In genomic region chr17:44654503-44654902, GRCm38 (mm10) we compare ENCODE assay signal across 9 mouse cellular contexts.
DNase-seq lines count a peak whose midpoint lies in the region; TF ChIP-seq lines count a peak whose summit lies in the region.
"Had no signal": no experiment of that assay in that cellular context is flagged by ENCODE, and none has a peak within 500 bp of the region (broad histone marks: within the 10 kb centered on the region; RNA-seq: fewer than 3 reads in every experiment).

No protein-coding gene starts in this region.

- no peaks in the 10 kb centered on the region for H3K79me2 ChIP-seq in CH12.LX (replicated peaks; ENCODE audit: control insufficient read depth, extremely low read depth, insufficient read depth, poor library complexity, severe bottlenecking)

- DNase-seq in 416B (ENCODE audit: low read depth): peak; percentile 100
- DNase-seq in CH12.LX (ENCODE audit: extremely low read depth): peak; percentile 38
- peak; percentile 18 to 28 for DNase-seq in cerebellum, postnatal 25 days
- DNase-seq in natural killer cell, adult 2 months (ENCODE audit: low spot score in 2 of 2): peak; percentile 55 to 61
- no peak for DNase-seq in testis, postnatal 14 days (ENCODE audit: low spot score)
- DNase-seq in testis, postnatal 10 days (ENCODE audit: low spot score): no peak
- no peak for DNase-seq in right cerebral cortex, postnatal 10 days (ENCODE audit: low spot score in 2 of 2)

- no peaks in the 10 kb centered on the region for H3K36me3 ChIP-seq in CH12.LX (replicated peaks in 1 of 2; ENCODE audit: control insufficient read depth in 1 of 2, insufficient read depth in 1 of 2, low read length in 1 of 2)

- no peak overlapping the region for H3K4me3 ChIP-seq in CH12.LX (replicated peaks in 1 of 3; ENCODE audit: low read depth in 2 of 3, low read length in 2 of 3, poor library complexity in 1 of 3)

- no peaks in the 10 kb centered on the region for H3K27me3 ChIP-seq in CH12.LX (replicated peaks)

- no peak for TF ChIP-seq CTCF in CH12.LX (conservative IDR thresholded peaks at IDR 0.05 in 1 of 2, IDR thresholded peaks at IDR 0.05 in 1 of 2; ENCODE audit: low read depth in 2 of 2, low read length in 2 of 2)

- H3K9ac ChIP-seq in CH12.LX (ENCODE audit: insufficient read depth, low read depth): no peak overlapping the region

- no peak for TF ChIP-seq POLR2A in CH12.LX (IDR thresholded peaks at IDR 0.05; ENCODE audit: low read depth, low read length)

- H3K4me1 ChIP-seq in CH12.LX (ENCODE audit: control insufficient read depth in 1 of 2, insufficient read depth in 2 of 2): peaks cover 7 to 20% of the 10 kb centered on the region in 2 experiments; a peak in 3 of 4 replicates

- no peak for TF ChIP-seq EP300 in CH12.LX (IDR thresholded peaks at IDR 0.05; ENCODE audit: low read length)

- no peak for TF ChIP-seq RAD21 in CH12.LX (IDR thresholded peaks at IDR 0.05; ENCODE audit: low read depth, low read length)

- H3K27ac ChIP-seq in CH12.LX (ENCODE audit: insufficient read depth, low read depth): no peak overlapping the region
- H3K27ac ChIP-seq: kidney, postnatal 0 days; macrophage had no signal

- no peak overlapping the region for H3K4me2 ChIP-seq in CH12.LX (ENCODE audit: insufficient read depth, low read depth, poor library complexity, severe bottlenecking)

- no peaks in the 10 kb centered on the region for H3K9me3 ChIP-seq in CH12.LX (replicated peaks; ENCODE audit: low read length)

- dilution Hi-C loops in CH12.LX (cut with MboI; ENCODE audit: extremely low pct_ligation_motif_present, extremely low pct_unique_long_range_greater_than_20kb, low sequenced_read_pairs): no loop called here

- in situ Hi-C loops in CH12.LX (cut with MboI; ENCODE audit: low pct_ligation_motif_present, low pct_unique_long_range_greater_than_20kb, low sequenced_read_pairs): no loop called here

TF ChIP-seq in CH12.LX, 34 proteins besides CTCF, POLR2A, EP300 and RAD21:
- TF ChIP-seq PAX5 (IDR thresholded peaks at IDR 0.05; ENCODE audit: low read length) (no peak), MAFK (IDR thresholded peaks at IDR 0.05; ENCODE audit: insufficient replicate concordance, low read length) (no peak), ETS1 (conservative IDR thresholded peaks at IDR 0.05; ENCODE audit: low read depth, low read length) (no peak), NELFE (IDR thresholded peaks at IDR 0.05; ENCODE audit: low read depth, low read length) (no peak), CHD1 (IDR thresholded peaks at IDR 0.05; ENCODE audit: low read depth, low read length) (no peak), ELF1 (IDR thresholded peaks at IDR 0.05; ENCODE audit: low read depth, low read length) (no peak), USF1 (IDR thresholded peaks at IDR 0.05; ENCODE audit: low read depth, low read length) (no peak), ZC3H11A (IDR thresholded peaks at IDR 0.05; ENCODE audit: low read depth, low read length) (no peak), MAX (IDR thresholded peaks at IDR 0.05; ENCODE audit: low read length) (no peak), JUND (conservative IDR thresholded peaks at IDR 0.05; ENCODE audit: low read depth, low read length) (no peak), HCFC1 (IDR thresholded peaks at IDR 0.05; ENCODE audit: low read depth, low read length) (no peak), MYC (IDR thresholded peaks at IDR 0.05; ENCODE audit: low read depth, low read length) (no peak), RCOR1 (conservative IDR thresholded peaks at IDR 0.05; ENCODE audit: low read depth, low read length) (no peak), NRF1 (IDR thresholded peaks at IDR 0.05; ENCODE audit: low read depth, low read length) (no peak), BHLHE40 (IDR thresholded peaks at IDR 0.05; ENCODE audit: low read depth, low read length) (no peak), CHD2 (IDR thresholded peaks at IDR 0.05; ENCODE audit: low read length) (no peak)

Comparison
In these comparisons a context has a peak if more than half of its experiments do, and no peak if none do; other contexts are left out.
1. DNase-seq: peak in 416B (single experiment), CH12.LX (single experiment), cerebellum, postnatal 25 days (2 of 2) and natural killer cell, adult 2 months (2 of 2); none in testis, postnatal 14 days (single experiment), testis, postnatal 10 days (single experiment) and right cerebral cortex, postnatal 10 days (0 of 2).